Mouse (Mus musculus) stomach, embryonic 15.5 days (tissue): Measurements from ENCODE around the gene Mmel1. TPM values are rescaled to one million over a fixed set of nuclear protein-coding genes. Genes with fewer than 3 reads are reported as not detected.

Experiments used
- ATAC-seq: fragments of 200-750 bp; cut with Nextera tagmentation; 2 replicates; pipeline ENCODE4 v1.8.0; 2017; ENCODE audit warnings: low read depth, moderate number of reproducible peaks, moderate TSS enrichment; ENCODE audit not compliant: insufficient read depth, low FRiP score
- H3K27ac ChIP-seq: fragments of 300-500 bp; sonication (generic); 2 replicates; pipeline ENCODE4 v1.5.1; 2015; ENCODE audit warnings: mild to moderate bottlenecking, inconsistent platforms
- H3K27me3 ChIP-seq: fragments of 300-500 bp; sonication (generic); replicated peaks from 2 replicates; pipeline ENCODE4 v1.6.1; 2015; ENCODE audit warnings: inconsistent platforms
- H3K36me3 ChIP-seq: fragments of 300-500 bp; sonication (generic); 2 replicates; pipeline ENCODE4 v1.6.1; 2015; ENCODE audit warnings: inconsistent platforms
- H3K4me1 ChIP-seq: fragments of 300-500 bp; sonication (generic); 2 replicates; pipeline ENCODE4 v1.6.1; 2015; ENCODE audit warnings: inconsistent platforms
- H3K4me2 ChIP-seq: fragments of 300-500 bp; sonication (generic); 2 replicates; pipeline ENCODE4 v1.6.1; 2015; ENCODE audit warnings: mild to moderate bottlenecking, inconsistent platforms
- H3K4me3 ChIP-seq: fragments of 300-500 bp; sonication (generic); replicated peaks from 2 replicates; pipeline ENCODE4 v1.5.1; 2015; ENCODE audit warnings: inconsistent platforms
- H3K9ac ChIP-seq: fragments of 300-500 bp; sonication (generic); 2 replicates; pipeline ENCODE4 v1.6.1; 2015; ENCODE audit warnings: inconsistent platforms
- H3K9me3 ChIP-seq: fragments of 300-500 bp; sonication (generic); 2 replicates; pipeline ENCODE4 v1.6.1; 2016; ENCODE audit warnings: inconsistent platforms
- WGBS: fragments of 180-500 bp; shearing (Covaris S2); methylation state at CpG from one replicate; pipeline ENCODE4 v1.1.7; 2015; 5-methylcytosine and 5-hydroxymethylcytosine counted together
- polyA plus RNA-seq: library from polyadenylated mRNA; unstranded; fragments of >200 nt; fragmentation: Nextera tagmentation; extraction: Ambion mirVana; gene quantifications from 2 replicates; pipeline ENCODE4 v1.2.1, GENCODE M21; 2015

Mmel1 gene
- polyA plus RNA-seq, 1 experiment from 2014 or later: 0.21 TPM

- Histone ChIP-seq H3K27ac (no peak overlapping the region), H3K27me3 (no peaks in the 10 kb centered on the region), H3K4me1 (no peaks in the 10 kb centered on the region), H3K36me3 (no peaks in the 10 kb centered on the region), H3K9ac (no peak overlapping the region), H3K4me3 (no peak overlapping the region), H3K4me2 (no peak overlapping the region), H3K9me3 (no peaks in the 10 kb centered on the region)
- WGBS: 71% methylated on average over 15 of the region's 15 CpGs
- ATAC-seq: no peak
These were observed 18.3 kb downstream of the Mmel1 start for GRCm38 (mm10) chr4:154887593-154888250.

GRCm38 (mm10) chr4:154890887-154891286 is 21.5 kb downstream of the Mmel1 start:
- H3K27ac ChIP-seq: no peak overlapping the region
- no peak overlapping the region for H3K4me2 ChIP-seq
- no peaks in the 10 kb centered on the region for H3K27me3 ChIP-seq
- H3K36me3 ChIP-seq: no peaks in the 10 kb centered on the region
- H3K9ac ChIP-seq: no peak overlapping the region
- H3K9me3 ChIP-seq: no peaks in the 10 kb centered on the region
- no peak for ATAC-seq
- WGBS: 80% methylated on average over 14 of the region's 14 CpGs
- no peak overlapping the region for H3K4me3 ChIP-seq
- H3K4me1 ChIP-seq: no peaks in the 10 kb centered on the region

DNA sequence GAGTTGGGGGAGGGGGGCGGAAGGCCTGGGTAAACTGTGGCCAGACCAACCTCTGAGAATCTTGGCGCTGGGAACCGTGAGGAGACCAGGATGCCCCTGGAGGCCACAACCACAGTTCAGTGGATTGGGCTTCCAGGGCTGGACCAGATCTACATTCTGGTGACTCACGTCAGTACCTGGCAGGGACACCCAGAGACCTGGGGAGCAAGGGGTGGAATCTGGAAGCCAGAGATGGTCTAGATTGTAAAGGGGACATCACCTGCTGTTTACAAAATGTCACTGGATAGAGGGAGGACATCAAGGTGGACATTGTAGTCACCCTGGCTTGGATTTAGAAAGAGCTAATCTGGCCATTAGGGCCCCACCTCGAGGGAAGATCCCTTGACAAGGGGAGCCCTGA is 26.2 kb downstream of the Mmel1 start:
- Histone ChIP-seq H3K4me1 (peaks cover 12% of the 10 kb centered on the region), H3K27ac (no peak overlapping the region), H3K27me3 (no peaks in the 10 kb centered on the region), H3K4me2 (no peak overlapping the region), H3K4me3 (no peak overlapping the region), H3K9ac (no peak overlapping the region), H3K36me3 (no peaks in the 10 kb centered on the region), H3K9me3 (no peaks in the 10 kb centered on the region)
- ATAC-seq: no peak
- 72% methylated on average over 5 of the region's 5 CpGs for WGBS

- ATAC-seq: no peak
- Histone ChIP-seq H3K27ac (no peak overlapping the region), H3K9ac (peak overlapping the region; percentile 23; the same call in 1 of the 2 replicates), H3K9me3 (no peaks in the 10 kb centered on the region), H3K4me1 (peaks cover 12% of the 10 kb centered on the region), H3K4me2 (peak overlapping the region; percentile 92), H3K27me3 (no peaks in the 10 kb centered on the region), H3K36me3 (no peaks in the 10 kb centered on the region), H3K4me3 (peak overlapping the region; percentile 51)
- 58% methylated on average over 6 of the region's 6 CpGs for WGBS
These were observed 28.5 kb downstream of the Mmel1 start for GRCm38 (mm10) chr4:154897676-154898465.

DNA sequence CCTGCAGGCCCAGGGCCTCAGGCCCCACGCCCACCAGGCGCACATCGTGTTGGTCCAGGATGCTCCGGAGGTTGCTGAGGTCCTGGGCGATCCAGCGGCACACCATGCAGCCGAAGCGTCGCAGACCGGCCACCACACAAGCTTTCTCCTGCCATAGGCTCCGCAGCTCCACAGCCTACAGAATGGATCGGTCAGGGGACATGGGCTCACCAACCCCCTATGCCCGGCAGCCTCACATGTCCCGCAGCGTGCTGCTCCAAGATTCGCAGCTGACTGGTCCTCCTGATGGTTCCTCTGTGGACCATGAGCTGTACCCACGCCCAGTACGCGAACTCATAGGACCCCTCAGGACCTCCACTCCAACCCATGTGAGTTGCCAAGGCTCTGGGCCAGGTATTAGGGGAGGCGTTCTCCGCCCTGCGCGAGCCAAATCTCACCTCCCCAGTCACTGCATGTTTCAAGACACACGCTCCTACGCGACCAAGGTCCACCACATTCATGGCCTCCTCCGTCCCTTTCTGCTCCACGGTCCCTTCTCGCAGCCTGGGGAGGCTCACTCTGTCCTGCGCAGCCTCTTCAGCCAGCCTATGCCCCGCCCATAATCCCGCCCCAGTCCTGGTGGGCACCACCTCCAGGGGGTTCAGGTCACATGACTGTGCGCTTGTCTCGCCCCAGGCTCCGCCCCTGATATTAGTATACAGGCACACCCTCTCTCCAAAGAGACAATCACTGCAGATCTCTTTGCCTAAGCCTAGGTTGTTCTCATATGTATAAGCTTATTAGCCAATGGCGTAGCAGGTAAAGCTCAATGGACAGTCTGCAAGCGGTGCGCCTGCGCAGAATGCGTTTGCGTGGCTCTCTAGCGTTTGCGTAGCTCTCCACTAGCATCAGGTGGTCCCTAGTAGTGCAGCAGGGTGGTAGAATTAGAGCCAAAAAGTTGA is 29.4 kb downstream of the Mmel1 start, which contains the start of gene Fam213b:
Fam213b (minus strand) TSS at position 630 of the 941 bp plus-strand sequence.
- peak; percentile 96 for ATAC-seq
- Histone ChIP-seq H3K36me3 (no peaks in the 10 kb centered on the region), H3K27me3 (no peaks in the 10 kb centered on the region), H3K4me3 (peak within 1 kb of the TSS; percentile 51), H3K4me1 (peaks cover 12% of the 10 kb centered on the region), H3K27ac (peak within 1 kb of the TSS; percentile 23; the same call in 1 of the 2 replicates), H3K9me3 (no peaks in the 10 kb centered on the region), H3K9ac (peak within 1 kb of the TSS; percentile 23; the same call in 1 of the 2 replicates), H3K4me2 (peak within 1 kb of the TSS; percentile 92)
- WGBS: 4% methylated on average over 43 of the region's 43 CpGs

GRCm38 (mm10) chr4:154902371-154902770 is 33.0 kb downstream of the Mmel1 start:
- no peaks in the 10 kb centered on the region for H3K36me3 ChIP-seq
- WGBS: 90% methylated on average over 2 of the region's 2 CpGs
- ATAC-seq: no peak
- no peak overlapping the region for H3K27ac ChIP-seq
- H3K9me3 ChIP-seq: no peaks in the 10 kb centered on the region
- peaks cover 11% of the 10 kb centered on the region for H3K4me1 ChIP-seq
- no peak overlapping the region for H3K4me2 ChIP-seq
- no peak overlapping the region for H3K4me3 ChIP-seq
- no peaks in the 10 kb centered on the region for H3K27me3 ChIP-seq
- no peak overlapping the region for H3K9ac ChIP-seq

DNA sequence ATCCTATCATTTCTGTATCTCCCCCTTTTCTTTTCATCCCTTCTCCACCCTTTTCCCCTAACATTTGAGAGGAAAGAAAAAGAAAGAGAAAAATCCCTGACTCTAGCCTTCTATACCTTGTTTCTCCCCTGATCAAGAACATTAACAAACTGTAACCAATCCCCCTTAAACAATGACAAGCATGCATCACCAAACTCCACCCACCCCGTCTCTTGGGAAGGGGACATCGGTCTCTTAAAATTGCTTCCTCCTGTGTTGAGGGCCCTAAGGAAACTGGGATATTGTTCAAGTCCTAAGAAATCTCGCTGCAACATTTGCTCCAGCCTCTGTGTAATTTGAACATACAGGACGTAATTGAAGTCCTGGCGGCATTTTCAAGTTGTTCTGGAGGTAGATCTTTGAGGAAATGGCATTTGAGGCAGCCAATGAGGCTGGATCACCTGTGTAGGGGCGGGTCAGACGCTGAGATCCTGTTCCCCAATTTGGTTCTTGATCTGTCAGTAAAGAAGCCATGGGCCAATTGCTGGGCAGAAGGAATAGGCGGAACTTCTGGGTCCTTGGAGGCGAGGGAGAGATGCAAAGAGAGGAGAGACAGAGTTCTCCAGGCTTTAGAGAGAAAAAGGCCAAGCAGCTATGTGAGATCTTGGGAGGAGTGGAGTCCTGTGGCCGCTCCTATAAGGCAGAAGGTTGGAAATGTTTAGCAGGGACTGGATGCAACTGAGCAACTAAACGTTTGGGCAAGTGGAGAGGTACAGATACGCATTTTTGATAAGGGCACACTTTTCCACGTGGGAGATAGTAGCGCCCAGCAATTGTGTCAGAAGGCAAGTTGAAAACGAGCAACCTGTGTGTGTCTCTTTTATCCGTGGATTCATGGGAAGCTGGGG is 35.0 kb downstream of the Mmel1 start:
- 1% methylated on average over 16 of the region's 16 CpGs for WGBS

DNA sequence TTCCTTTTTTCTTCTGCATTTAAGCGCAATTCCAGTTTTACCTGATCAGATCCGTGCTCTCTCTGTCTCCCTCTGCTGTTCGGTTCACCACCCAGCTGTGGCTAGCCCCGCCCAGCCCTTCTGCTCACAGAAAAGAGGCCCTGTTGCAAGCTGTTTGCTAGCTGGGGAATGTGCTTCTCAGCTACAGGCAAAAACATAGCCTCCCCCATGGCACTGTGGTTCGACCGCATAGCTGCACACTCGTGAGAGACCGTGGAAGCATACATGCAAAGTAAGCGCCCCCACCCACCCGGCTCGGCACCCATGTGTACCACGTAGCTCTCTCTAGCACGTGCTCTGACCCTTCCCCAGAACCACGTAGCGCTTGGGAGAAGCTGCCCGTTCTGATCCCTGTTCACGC is 38.4 kb downstream of the Mmel1 start:
- Histone ChIP-seq H3K4me2 (peak overlapping the region; percentile 45), H3K4me1 (peaks cover 12% of the 10 kb centered on the region), H3K9ac (no peak overlapping the region), H3K9me3 (no peaks in the 10 kb centered on the region), H3K4me3 (no peak overlapping the region; the same call in 1 of the 2 replicates), H3K27ac (peak overlapping the region; percentile 48; the same call in 1 of the 2 replicates), H3K27me3 (no peaks in the 10 kb centered on the region), H3K36me3 (no peaks in the 10 kb centered on the region)
- WGBS: 31% methylated on average over 17 of the region's 17 CpGs
- peak; percentile 57; the same call in 1 of the 2 replicates for ATAC-seq

More for the DNA sequence above, 35.0 kb downstream of the Mmel1 start:
- no peaks in the 10 kb centered on the region for H3K9me3 ChIP-seq
- peaks cover 5% of the 10 kb centered on the region for H3K4me1 ChIP-seq
- H3K9ac ChIP-seq: no peak overlapping the region; the same call in 1 of the 2 replicates
- H3K4me2 ChIP-seq: peak overlapping the region; percentile 71
- H3K27me3 ChIP-seq: no peaks in the 10 kb centered on the region
- no peaks in the 10 kb centered on the region for H3K36me3 ChIP-seq
- H3K4me3 ChIP-seq: peak overlapping the region; percentile 42
- peak overlapping the region; percentile 22; the same call in 1 of the 2 replicates for H3K27ac ChIP-seq
- peak; percentile 95 for ATAC-seq

DNA sequence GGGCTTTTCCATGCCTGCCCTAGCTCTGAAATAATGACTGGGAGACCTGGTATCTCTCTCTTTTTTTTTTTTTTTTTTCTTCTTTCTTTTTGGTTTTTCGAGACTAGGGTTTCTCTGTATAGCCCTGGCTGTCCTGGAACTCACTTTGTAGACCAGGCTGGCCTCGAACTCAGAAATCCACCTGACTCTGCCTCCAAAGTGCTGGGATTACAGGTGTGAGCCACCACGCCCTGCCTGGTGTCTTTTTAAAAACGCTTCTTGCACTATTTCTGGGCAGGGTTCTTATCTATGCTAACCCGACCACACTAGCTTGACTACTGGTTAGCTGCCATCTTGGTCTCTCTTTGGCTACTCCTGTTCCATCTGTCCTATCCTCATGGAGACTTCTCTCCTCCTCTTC is 39.1 kb downstream of the Mmel1 start:
- Histone ChIP-seq H3K27me3 (no peaks in the 10 kb centered on the region), H3K27ac (no peak overlapping the region), H3K9me3 (no peaks in the 10 kb centered on the region), H3K4me2 (no peak overlapping the region), H3K36me3 (no peaks in the 10 kb centered on the region), H3K4me3 (no peak overlapping the region), H3K4me1 (peaks cover 12% of the 10 kb centered on the region), H3K9ac (no peak overlapping the region)
- no peak for ATAC-seq
- WGBS: 88% methylated on average over 5 of the region's 5 CpGs

DNA sequence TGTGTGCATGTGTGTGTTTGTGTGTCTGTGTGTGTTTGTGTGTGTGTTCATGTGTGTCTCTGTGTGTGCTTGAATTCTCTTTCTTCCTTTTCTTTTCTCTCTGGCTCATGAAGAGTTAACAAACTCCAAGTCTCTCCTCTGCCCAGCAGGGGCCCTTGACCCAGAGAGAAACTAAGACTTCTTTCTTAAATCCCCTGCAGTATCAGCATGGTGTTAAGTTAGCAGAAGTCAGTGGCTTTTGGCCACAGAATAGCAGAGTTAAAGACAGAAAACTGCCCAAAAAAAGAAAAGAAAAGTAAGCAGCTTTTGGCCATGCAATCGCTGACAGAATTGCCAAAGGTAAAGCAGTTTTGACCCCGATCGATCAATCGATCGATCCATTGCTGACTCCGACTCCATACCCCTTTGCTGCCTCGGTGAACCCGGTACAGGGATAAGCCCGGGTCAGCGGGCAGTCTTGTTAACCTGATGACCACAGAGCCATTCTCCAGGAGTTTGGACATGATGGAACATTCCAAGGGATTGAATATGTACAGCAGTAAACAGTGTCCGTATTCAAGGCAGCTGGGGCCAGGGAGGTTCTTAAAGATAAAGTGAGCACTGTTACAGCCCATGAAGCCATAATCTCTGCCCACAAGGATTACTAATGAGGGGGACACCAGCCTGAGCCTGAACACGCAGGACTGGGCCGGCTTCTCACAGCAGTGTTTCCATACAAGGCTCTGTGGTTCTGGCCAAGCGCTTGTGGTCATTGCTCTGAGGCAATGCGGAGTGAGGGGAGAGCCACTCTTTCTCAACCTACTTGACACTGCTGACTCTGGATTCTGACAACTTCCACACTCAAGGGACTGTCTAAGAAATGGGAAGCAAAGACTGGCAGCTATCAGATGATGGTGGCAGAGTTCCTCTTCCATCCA is 41.5 kb downstream of the Mmel1 start:
- H3K4me3 ChIP-seq: no peak overlapping the region
- no peaks in the 10 kb centered on the region for H3K36me3 ChIP-seq
- H3K27me3 ChIP-seq: no peaks in the 10 kb centered on the region
- WGBS: 29% methylated on average over 15 of the region's 15 CpGs
- peak; percentile 60 for ATAC-seq
- H3K9me3 ChIP-seq: no peaks in the 10 kb centered on the region
- peak overlapping the region; percentile 24; the same call in 1 of the 2 replicates for H3K4me2 ChIP-seq
- H3K27ac ChIP-seq: peak overlapping the region; percentile 42
- no peak overlapping the region for H3K9ac ChIP-seq
- peaks cover 12% of the 10 kb centered on the region for H3K4me1 ChIP-seq
